In genomic region chr10:128133650-128134332, GRCm38 (mm10) we compare ENCODE assay signal across 10 mouse cellular contexts. TPM values are rescaled to one million over a fixed set of nuclear protein-coding genes. Genes with fewer than 3 reads are reported as not detected.
DNase-seq lines count a peak whose midpoint lies in the region; ATAC-seq and TF ChIP-seq lines count a peak whose summit lies in the region.
"Had no signal": no experiment of that assay in that cellular context is flagged by ENCODE, and none has a peak within 500 bp of the region (broad histone marks: within the 10 kb centered on the region; RNA-seq: fewer than 3 reads in every experiment).

No protein-coding gene starts in this region.

- H3K79me2 ChIP-seq in heart, adult 2 months (replicated peaks; ENCODE audit: control insufficient read depth, insufficient read depth, low read length) = no peaks in the 10 kb centered on the region

- WGBS in forebrain, postnatal 0 days = 38% methylated on average over 13 of the region's 13 CpGs
- 14% methylated on average over 13 of the region's 13 CpGs for WGBS in olfactory bulb, adult 2 months
- WGBS in heart, adult 2 months = 69% methylated on average over 13 of the region's 13 CpGs

- TF ChIP-seq POLR2A in olfactory bulb, adult 2 months (IDR thresholded peaks at IDR 0.05; ENCODE audit: insufficient read depth, low read depth, low read length) = no peak
- no peak for TF ChIP-seq POLR2A in heart, adult 2 months (IDR thresholded peaks at IDR 0.05; ENCODE audit: insufficient read depth, low read depth, low read length)

- no peaks in the 10 kb centered on the region for H3K9me3 ChIP-seq in forebrain, postnatal 0 days (ENCODE audit: low read length)

- no peaks in the 10 kb centered on the region for H3K27me3 ChIP-seq in forebrain, postnatal 0 days (ENCODE audit: insufficient read depth, low read length)
- no peaks in the 10 kb centered on the region for H3K27me3 ChIP-seq in heart, adult 2 months (ENCODE audit: control insufficient read depth, insufficient read depth, low read length)

- peak; percentile 43; the same call in 1 of the 2 replicates for ATAC-seq in forebrain, postnatal 0 days
- ATAC-seq: inflammation-experienced regulatory T-cells, adult 6 months had no signal

- peak; percentile 38 for DNase-seq in left cerebral cortex, adult 11 months (ENCODE audit: low spot score)
- no peak for DNase-seq in left cerebral cortex, postnatal 4 days
- DNase-seq in forebrain, postnatal 0 days = no peak
- peak; percentile 17 to 39 for DNase-seq in layer of hippocampus, postnatal 14 days (ENCODE audit: low spot score in 2 of 2)
- DNase-seq in adrenal gland, postnatal 25 days = no peak
- no peak for DNase-seq in heart, adult 2 months
- no peak for DNase-seq in gastrocnemius, adult 18-20 months (ENCODE audit: low spot score)
- DNase-seq: gastrocnemius, postnatal 25 days had no signal

- H3K4me3 ChIP-seq in forebrain, postnatal 0 days (ENCODE audit: low read depth, low read length) = no peak overlapping the region
- H3K4me3 ChIP-seq in olfactory bulb, adult 2 months (ENCODE audit: insufficient read depth, low read depth, low read length) = peak overlapping the region; percentile 0; the same call in 1 of the 2 replicates
- H3K4me3 ChIP-seq in heart, adult 2 months = no peak overlapping the region

- H3K9ac ChIP-seq in forebrain, postnatal 0 days = peak overlapping the region; percentile 18; the same call in 1 of the 2 replicates
- no peak overlapping the region for H3K9ac ChIP-seq in heart, adult 2 months (ENCODE audit: low read depth, low read length)

- no peaks in the 10 kb centered on the region for H3K4me1 ChIP-seq in forebrain, postnatal 0 days (ENCODE audit: insufficient read depth)
- H3K4me1 ChIP-seq in olfactory bulb, adult 2 months (ENCODE audit: control insufficient read depth, insufficient read depth, low read length) = peaks cover 16% of the 10 kb centered on the region
- H3K4me1 ChIP-seq in heart, adult 2 months (ENCODE audit: control insufficient read depth, insufficient read depth, low read length) = peaks cover 2% of the 10 kb centered on the region; the same call in 1 of the 2 replicates

- peaks cover 12% of the 10 kb centered on the region for H3K36me3 ChIP-seq in forebrain, postnatal 0 days (ENCODE audit: insufficient read depth)
- no peaks in the 10 kb centered on the region for H3K36me3 ChIP-seq in heart, adult 2 months (ENCODE audit: control insufficient read depth, insufficient read depth, low read length)

- intact Hi-C loops in left cerebral cortex, postnatal 4 days (cut with DNase I) = no loop called here
- intact Hi-C loops in heart, adult 2 months (cut with DNase I) = loop anchor here (10.0 kb wide), 1 partner anchor 151 kb away; no protein-coding TSS in a partner anchor

- H3K4me2 ChIP-seq in forebrain, postnatal 0 days (ENCODE audit: low read depth) = no peak overlapping the region

- TF ChIP-seq EP300 in heart, adult 2 months (IDR thresholded peaks at IDR 0.05; ENCODE audit: insufficient read depth, low read depth, low read length) = no peak

- no peak overlapping the region for H3K27ac ChIP-seq in forebrain, postnatal 0 days (ENCODE audit: low read depth, low read length)
- H3K27ac ChIP-seq in olfactory bulb, adult 2 months (ENCODE audit: insufficient read depth, low read depth, low read length) = peak overlapping the region; percentile 47
- no peak overlapping the region for H3K27ac ChIP-seq in heart, adult 2 months

- no peak for TF ChIP-seq CTCF in forebrain, postnatal 0 days (IDR thresholded peaks at IDR 0.05; ENCODE audit: low read depth)
- no peak for TF ChIP-seq CTCF in olfactory bulb, adult 2 months (IDR thresholded peaks at IDR 0.05; ENCODE audit: insufficient read depth, low read depth, low read length)
- TF ChIP-seq CTCF in heart, adult 2 months (IDR thresholded peaks at IDR 0.05) = no peak

RNA-seq across cellular contexts. Expression of gene Baz2a, which starts 42.4 kb away (rescaled TPM):
- total RNA-seq in left cerebral cortex, postnatal 4 days (2021) = 10 to 100 TPM; 34.5 to 36.2 TPM
- 9.3 and 10.0 TPM in 2 replicates for total RNA-seq in forebrain, postnatal 0 days (2014; rRNA removed)
- polyA plus RNA-seq in forebrain, postnatal 0 days (2015; fragmentation: Nextera tagmentation; extraction: Ambion mirVana) = 3.8 and 7.0 TPM in 2 replicates
- total RNA-seq in layer of hippocampus, postnatal 14 days (2021) = 10 to 100 TPM; 35.1 to 36.8 TPM
- polyA plus RNA-seq in olfactory bulb, adult 2 months (2012; ENCODE audit: insufficient read depth, insufficient read length, low replicate concordance, missing spikeins) = 53.8 and 199 TPM in 2 replicates
- 52.2 and 73.2 TPM in 2 replicates for total RNA-seq in adrenal gland, postnatal 25 days (2021)
- 10 to 100 TPM; 18.4 to 22.4 TPM for total RNA-seq in heart, adult 2 months (2021)
- polyA plus RNA-seq in heart, adult 2 months (2012; rRNA removed) = 15.5 and 23.7 TPM in 2 replicates
- total RNA-seq in gastrocnemius, adult 18-20 months (2021) = 10 to 100 TPM; 12.4 to 13.9 TPM

RNA-seq across cellular contexts. Expression of gene Rbms2, which starts 46.3 kb away (rescaled TPM):
- 10 to 100 TPM; 12.7 to 13.0 TPM for total RNA-seq in left cerebral cortex, postnatal 4 days (2021)
- 6.3 and 9.9 TPM in 2 replicates for total RNA-seq in forebrain, postnatal 0 days (2014; rRNA removed)
- 4.7 and 5.6 TPM in 2 replicates for polyA plus RNA-seq in forebrain, postnatal 0 days (2015; fragmentation: Nextera tagmentation; extraction: Ambion mirVana)
- total RNA-seq in layer of hippocampus, postnatal 14 days (2021) = 10 to 100 TPM; 13.4 to 14.6 TPM
- polyA plus RNA-seq in olfactory bulb, adult 2 months (2012; ENCODE audit: insufficient read depth, insufficient read length, low replicate concordance, missing spikeins) = not detected in 2 replicates
- 84.6 and 85.7 TPM in 2 replicates for total RNA-seq in adrenal gland, postnatal 25 days (2021)
- total RNA-seq in heart, adult 2 months (2021) = 10 to 100 TPM; 91.9 to 94.7 TPM
- polyA plus RNA-seq in heart, adult 2 months (2012; rRNA removed) = 98.4 and 108 TPM in 2 replicates
- total RNA-seq in gastrocnemius, adult 18-20 months (2021) = 10 to 100 TPM; 61.7 to 69.1 TPM

RNA-seq across cellular contexts. Expression of gene Atp5b, which starts 50.7 kb away (rescaled TPM):
- total RNA-seq in left cerebral cortex, postnatal 4 days (2021) = 1,000 to 10,000 TPM; 1,302 to 1,309 TPM
- 2,470 and 2,914 TPM in 2 replicates for total RNA-seq in forebrain, postnatal 0 days (2014; rRNA removed)
- polyA plus RNA-seq in forebrain, postnatal 0 days (2015; fragmentation: Nextera tagmentation; extraction: Ambion mirVana) = 2,164 and 2,181 TPM in 2 replicates
- 1,000 to 10,000 TPM; 1,880 to 1,915 TPM for total RNA-seq in layer of hippocampus, postnatal 14 days (2021)
- polyA plus RNA-seq in olfactory bulb, adult 2 months (2012; ENCODE audit: insufficient read depth, insufficient read length, low replicate concordance, missing spikeins) = 323 and 1,263 TPM in 2 replicates
- 2,437 and 2,492 TPM in 2 replicates for total RNA-seq in adrenal gland, postnatal 25 days (2021)
- total RNA-seq in heart, adult 2 months (2021) = 1,000 to 10,000 TPM; 7,689 to 9,158 TPM
- 8,017 and 9,446 TPM in 2 replicates for polyA plus RNA-seq in heart, adult 2 months (2012; rRNA removed)
- 1,000 to 10,000 TPM; 3,383 to 3,450 TPM for total RNA-seq in gastrocnemius, adult 18-20 months (2021)

Comparison
In these comparisons a context has a peak if more than half of its experiments do, and no peak if none do; other contexts are left out.
1. DNase-seq: peak in left cerebral cortex, adult 11 months (single experiment) and layer of hippocampus, postnatal 14 days (2 of 2); none in left cerebral cortex, postnatal 4 days (single experiment), forebrain, postnatal 0 days (single experiment), adrenal gland, postnatal 25 days (single experiment), heart, adult 2 months (0 of 2) and gastrocnemius, adult 18-20 months (single experiment).